Mouse (Mus musculus): ENCODE measurements at regions not wholly inside any gene's neighbourhood (a gene's known extent, or its start where the extent isn't known, plus 50 kb on each side); places are given as distances from the start of the nearest gene placed in this dataset.
"Not testable (repeated sequence)": the region's sequence is repeated elsewhere in the genome, so short reads cannot be mapped to it uniquely, and the experiment has no call there.

- peak; percentile 96 for ATAC-seq (ENCODE audit: poor library complexity, severe bottlenecking)
Observed at GRCm38 (mm10) chr10:26576153-26576552, 177.1 kb upstream of the Arhgap18 start.

- ATAC-seq (ENCODE audit: poor library complexity, severe bottlenecking), result peak; percentile 19; the same call in 1 of the 2 replicates
Observed at GRCm38 (mm10) chr10:26577087-26577486, 176.1 kb upstream of the Arhgap18 start.

DNA sequence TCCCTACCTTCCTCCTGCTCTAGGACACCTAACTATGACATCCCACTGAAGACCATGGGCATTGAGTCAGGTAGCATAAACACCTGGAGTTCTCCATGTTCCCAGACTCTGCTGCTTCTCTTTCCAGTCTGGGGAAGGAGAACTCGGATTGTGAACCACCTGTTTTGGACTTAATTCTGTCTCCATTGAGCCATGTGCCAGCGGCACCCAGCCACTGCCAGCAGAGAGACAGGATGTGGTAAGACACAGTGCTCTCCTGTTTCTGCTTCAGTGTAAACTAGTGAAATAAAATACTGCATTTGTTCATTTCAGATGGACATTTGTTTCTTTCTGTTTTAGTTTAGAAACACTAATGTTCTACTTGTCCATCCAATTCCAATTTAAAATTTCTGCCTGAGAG lies 168.1 kb upstream of the Arhgap18 start:
- no peak for ATAC-seq (ENCODE audit: poor library complexity, severe bottlenecking)

- ATAC-seq (ENCODE audit: poor library complexity, severe bottlenecking), result not testable (repeated sequence)
Observed at GRCm38 (mm10) chr10:26607081-26607480, 146.1 kb upstream of the Arhgap18 start.

- ATAC-seq (ENCODE audit: poor library complexity, severe bottlenecking), result no peak
Observed at GRCm38 (mm10) chr10:26611246-26611645, 142.0 kb upstream of the Arhgap18 start.

DNA sequence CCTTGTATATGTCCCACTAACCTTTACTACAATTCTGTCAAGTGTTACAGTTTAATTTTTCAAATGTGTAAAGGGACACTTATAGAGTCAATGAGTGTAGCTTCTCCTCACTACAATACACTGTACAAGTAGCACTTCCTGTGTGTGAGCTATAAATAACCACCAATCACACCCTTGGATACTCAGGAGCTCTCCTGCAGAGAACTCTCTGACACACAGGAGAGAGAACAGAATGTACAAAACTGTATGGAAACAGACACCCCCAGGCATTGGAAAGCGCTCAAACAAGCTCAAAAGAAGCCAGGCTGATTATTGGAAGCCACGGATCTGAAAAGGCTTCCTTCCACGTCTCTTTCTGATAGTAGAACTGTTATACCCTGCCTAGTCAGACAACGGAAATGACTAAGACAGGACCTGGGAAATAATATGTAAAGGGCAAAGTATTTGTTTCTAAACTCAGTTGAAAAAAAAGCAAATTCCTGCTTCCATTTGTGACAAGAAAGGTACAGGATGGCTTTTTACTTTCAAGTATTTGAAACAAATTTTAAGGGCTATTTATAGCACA lies 122.9 kb upstream of the Arhgap18 start:
- ATAC-seq (ENCODE audit: poor library complexity, severe bottlenecking), result no peak

- no peak for ATAC-seq (ENCODE audit: poor library complexity, severe bottlenecking)
Observed at GRCm38 (mm10) chr10:26632266-26632665, 121.0 kb upstream of the Arhgap18 start.

DNA sequence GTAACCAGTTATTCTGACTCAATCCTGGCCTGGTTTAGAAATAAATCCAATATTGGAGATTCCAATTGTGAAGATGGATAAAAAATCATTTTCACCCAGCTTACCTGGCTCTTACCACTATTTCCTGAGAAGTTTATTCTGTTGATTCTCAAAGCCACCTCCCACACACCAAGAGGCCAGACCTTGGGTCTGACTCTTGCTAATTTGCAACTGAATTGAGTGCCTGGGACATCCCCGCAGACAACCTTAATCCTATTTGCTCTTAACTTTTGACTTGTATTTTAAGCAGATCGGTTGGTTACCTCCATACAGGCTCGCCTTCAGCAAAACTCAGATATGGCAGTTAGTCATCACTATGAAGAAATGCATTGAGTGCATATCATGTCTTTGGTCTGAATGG lies 115.8 kb upstream of the Arhgap18 start:
- no peak for ATAC-seq (ENCODE audit: poor library complexity, severe bottlenecking)

GRCm38 (mm10) chr10:26638056-26638455 lies 115.2 kb upstream of the Arhgap18 start:
- no peak for ATAC-seq (ENCODE audit: poor library complexity, severe bottlenecking)

DNA sequence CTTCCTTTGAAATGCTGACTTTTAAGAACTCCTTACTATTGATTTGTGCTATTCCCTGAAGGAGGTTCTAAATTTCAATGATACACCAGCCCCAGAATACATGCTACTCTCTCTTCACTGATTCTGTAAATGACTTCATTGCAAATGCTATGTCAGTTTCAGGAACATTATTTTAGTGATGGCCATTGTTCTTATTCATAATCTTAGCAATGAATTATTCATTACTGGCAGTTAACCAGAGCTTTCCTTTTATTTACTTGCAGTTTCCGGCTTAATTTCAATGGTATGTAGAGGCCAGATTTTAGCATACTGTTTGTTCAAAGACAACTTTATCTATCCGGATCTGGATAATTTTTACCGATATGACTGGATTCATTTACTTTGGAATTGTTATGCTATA lies 114.1 kb upstream of the Arhgap18 start:
- ATAC-seq (ENCODE audit: poor library complexity, severe bottlenecking), result no peak

DNA sequence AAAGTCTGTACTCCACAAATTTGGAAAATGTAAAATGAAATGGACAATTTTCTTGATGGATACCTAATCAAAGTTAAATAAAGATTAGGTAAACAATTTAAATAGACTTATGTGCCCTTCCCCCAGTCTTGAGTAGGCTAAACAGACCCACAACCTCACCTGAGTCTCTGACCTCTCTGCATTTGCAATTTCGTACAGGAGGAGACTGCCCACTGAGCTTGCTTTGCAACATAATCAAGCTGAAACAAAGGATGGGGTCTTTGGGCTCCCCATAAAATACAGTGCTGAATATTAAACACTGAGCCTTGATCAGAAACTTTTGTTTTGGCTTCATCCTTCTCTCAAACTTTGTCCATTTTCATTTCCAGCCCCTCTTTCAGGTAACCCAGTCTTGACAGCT lies 100.1 kb upstream of the Arhgap18 start:
- ATAC-seq (ENCODE audit: poor library complexity, severe bottlenecking), result no peak

GRCm38 (mm10) chr10:26664270-26664669 lies 89.0 kb upstream of the Arhgap18 start:
- ATAC-seq (ENCODE audit: poor library complexity, severe bottlenecking), result no peak

GRCm38 (mm10) chr10:26679500-26680227 lies 73.6 kb upstream of the Arhgap18 start:
- no peak for ATAC-seq (ENCODE audit: poor library complexity, severe bottlenecking)

GRCm38 (mm10) chr10:26694761-26695160 lies 58.5 kb upstream of the Arhgap18 start:
- no peak for ATAC-seq (ENCODE audit: poor library complexity, severe bottlenecking)

- peak; percentile 76 for ATAC-seq (ENCODE audit: poor library complexity, severe bottlenecking)
Observed at GRCm38 (mm10) chr10:26695212-26695933, 57.8 kb upstream of the Arhgap18 start.

Measured in megakaryocyte, adult 5-6 weeks (primary cell).